Mouse (Mus musculus): Measurements from ENCODE around the gene C2cd5. TPM values are rescaled to one million over a fixed set of nuclear protein-coding genes. Genes with fewer than 3 reads are reported as not detected.
"Not testable (repeated sequence)": the region's sequence is repeated elsewhere in the genome, so short reads cannot be mapped to it uniquely, and the experiment has no call there.

C2cd5 gene
- polyA plus RNA-seq, 1 experiment from 2014 or later, result 22.0 TPM

GRCm38 (mm10) chr6:143141624-143142592 is 42.0 kb upstream of the C2cd5 start:
- 73% methylated on average over 10 of the region's 10 CpGs for WGBS
- not testable (repeated sequence) for ATAC-seq (replicated peaks; ENCODE audit: low FRiP score, low TSS enrichment, low read depth); H3K27ac ChIP-seq (ENCODE audit: low read depth)

DNA sequence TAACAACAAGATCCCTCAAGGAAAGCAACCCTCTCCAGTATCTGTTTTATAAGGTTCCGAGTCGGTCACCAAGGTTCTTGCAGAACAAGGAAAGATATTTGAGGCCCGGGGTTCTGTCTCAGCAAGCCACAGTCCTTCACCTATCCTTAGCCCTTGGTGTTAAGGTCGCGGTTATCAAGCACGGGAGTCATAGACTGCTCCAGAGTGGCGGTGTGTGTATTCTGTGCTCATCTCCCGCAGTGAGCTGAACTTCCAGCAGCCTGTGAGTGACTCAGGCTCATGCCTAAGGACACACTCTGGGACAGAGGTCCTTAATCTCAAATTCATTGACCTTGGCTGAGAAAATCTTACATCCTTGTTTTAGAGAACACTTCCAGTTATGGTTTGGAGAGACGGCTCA is 40.9 kb upstream of the C2cd5 start:
- Histone ChIP-seq H3K36me3 (ENCODE audit: control insufficient read depth, insufficient read depth, low read length) (no peaks in the 10 kb centered on the region), H3K4me3 (ENCODE audit: low read depth, low read length) (no peak overlapping the region), H3K9me3 (ENCODE audit: control insufficient read depth, low read length) (no peaks in the 10 kb centered on the region), H3K4me2 (ENCODE audit: low read length) (no peak overlapping the region), H3K27ac (ENCODE audit: low read depth) (no peak overlapping the region), H3K9ac (ENCODE audit: low read length) (no peak overlapping the region), H3K27me3 (replicated peaks; ENCODE audit: control insufficient read depth, insufficient read depth, low read length) (no peaks in the 10 kb centered on the region), H3K4me1 (replicated peaks; ENCODE audit: control insufficient read depth, insufficient read depth, low read length) (0 out of 2 replicates have a peak, but pooled peaks cover 8% of the 10 kb centered on the region)
- no peak for DNase-seq (ENCODE audit: low spot score)
- no peak for ATAC-seq (replicated peaks; ENCODE audit: low FRiP score, low TSS enrichment, low read depth)
- WGBS, result 88% methylated on average over 9 of the region's 9 CpGs

More at GRCm38 (mm10) chr6:143141624-143142592, 42.0 kb upstream of the C2cd5 start:
- not testable (repeated sequence) for H3K36me3 ChIP-seq (ENCODE audit: control insufficient read depth, insufficient read depth, low read length); H3K27me3 ChIP-seq (replicated peaks; ENCODE audit: control insufficient read depth, insufficient read depth, low read length); H3K9ac ChIP-seq (ENCODE audit: low read length); H3K4me2 ChIP-seq (ENCODE audit: low read length); H3K4me1 ChIP-seq (replicated peaks; ENCODE audit: control insufficient read depth, insufficient read depth, low read length); H3K4me3 ChIP-seq (ENCODE audit: low read depth, low read length); H3K9me3 ChIP-seq (ENCODE audit: control insufficient read depth, low read length); DNase-seq (ENCODE audit: low spot score)

DNA sequence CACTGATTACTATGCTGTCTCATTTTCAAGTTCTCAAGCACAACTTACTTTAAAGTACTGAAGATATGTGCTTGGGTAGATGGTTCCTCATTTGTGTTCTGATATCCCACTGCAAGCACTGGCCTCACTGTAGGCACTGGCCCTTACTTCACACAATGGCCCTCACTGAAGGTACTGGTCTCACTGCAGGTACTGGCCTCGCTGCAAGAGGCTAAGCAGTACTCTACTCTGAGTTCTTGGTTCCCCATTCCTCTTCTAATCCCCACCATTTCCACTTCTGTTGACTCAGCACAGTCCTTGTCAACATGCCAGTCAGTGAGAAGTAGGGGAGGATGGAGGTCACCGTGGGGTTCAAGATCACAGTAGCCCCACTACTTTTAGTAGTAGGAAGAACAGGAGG is 39.5 kb upstream of the C2cd5 start:
- whole genome bisulfite sequencing, result 82% methylated on average over 2 of the region's 2 CpGs
- DNase-seq (ENCODE audit: low spot score), result no peak

DNA sequence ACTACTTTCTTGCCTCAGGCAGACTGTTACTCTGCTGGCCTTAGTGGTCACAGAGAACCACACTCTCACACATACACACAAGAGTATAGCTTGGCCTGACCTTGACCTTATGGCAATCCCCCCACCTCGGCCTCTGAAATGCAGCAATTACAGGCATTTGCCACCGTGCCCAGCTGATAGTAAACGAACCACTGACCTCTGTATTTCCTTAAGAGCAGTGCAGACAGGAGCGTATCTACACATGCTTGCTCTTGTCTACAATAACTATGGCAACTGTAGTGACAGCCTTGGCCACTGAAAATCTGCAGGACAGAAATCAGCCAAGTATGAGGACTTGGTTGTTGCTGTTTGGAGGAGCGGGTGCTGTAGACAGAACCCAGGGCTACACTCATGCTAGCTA is 37.4 kb upstream of the C2cd5 start:
- Histone ChIP-seq H3K27ac (ENCODE audit: low read depth) (no peak overlapping the region), H3K9me3 (ENCODE audit: control insufficient read depth, low read length) (no peaks in the 10 kb centered on the region), H3K27me3 (replicated peaks; ENCODE audit: control insufficient read depth, insufficient read depth, low read length) (no peaks in the 10 kb centered on the region), H3K4me3 (ENCODE audit: low read depth, low read length) (no peak overlapping the region), H3K4me1 (replicated peaks; ENCODE audit: control insufficient read depth, insufficient read depth, low read length) (no peaks in the 10 kb centered on the region), H3K9ac (ENCODE audit: low read length) (no peak overlapping the region), H3K36me3 (ENCODE audit: control insufficient read depth, insufficient read depth, low read length) (no peaks in the 10 kb centered on the region), H3K4me2 (ENCODE audit: low read length) (no peak overlapping the region)
- WGBS, result 46% methylated on average over 5 of the region's 5 CpGs
- ATAC-seq (replicated peaks; ENCODE audit: low FRiP score, low TSS enrichment, low read depth) (no peak), DNase-seq (ENCODE audit: low spot score) (no peak)

More for the DNA sequence above, 39.5 kb upstream of the C2cd5 start:
- Histone ChIP-seq H3K27ac (ENCODE audit: low read depth) (no peak overlapping the region), H3K36me3 (ENCODE audit: control insufficient read depth, insufficient read depth, low read length) (no peaks in the 10 kb centered on the region), H3K4me2 (ENCODE audit: low read length) (no peak overlapping the region), H3K9ac (ENCODE audit: low read length) (no peak overlapping the region), H3K9me3 (ENCODE audit: control insufficient read depth, low read length) (no peaks in the 10 kb centered on the region), H3K4me1 (replicated peaks; ENCODE audit: control insufficient read depth, insufficient read depth, low read length) (0 out of 2 replicates have a peak, but pooled peaks cover 4% of the 10 kb centered on the region), H3K27me3 (replicated peaks; ENCODE audit: control insufficient read depth, insufficient read depth, low read length) (no peaks in the 10 kb centered on the region), H3K4me3 (ENCODE audit: low read depth, low read length) (no peak overlapping the region)
- ATAC-seq (replicated peaks; ENCODE audit: low FRiP score, low TSS enrichment, low read depth), result no peak

DNA sequence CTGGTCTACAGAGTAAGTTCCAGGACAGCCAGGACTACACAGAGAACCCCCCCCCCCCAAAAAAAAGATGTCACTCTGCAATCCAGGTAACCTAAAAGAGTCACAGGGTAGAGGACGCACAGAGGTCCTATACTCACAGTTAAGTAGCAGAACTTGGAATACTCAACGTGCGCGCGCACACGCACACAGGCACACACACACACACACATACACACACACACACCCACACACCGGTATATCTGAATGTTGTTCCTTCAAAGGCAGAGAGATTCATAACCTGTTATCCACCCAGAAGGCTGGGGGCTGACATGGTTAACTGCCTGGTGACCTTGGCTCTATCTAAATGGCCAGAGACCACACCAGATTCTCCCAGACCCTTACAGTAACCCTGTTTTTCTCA is 36.7 kb upstream of the C2cd5 start:
- DNase-seq (ENCODE audit: low spot score) (no peak), ATAC-seq (replicated peaks; ENCODE audit: low FRiP score, low TSS enrichment, low read depth) (no peak)
- no peak overlapping the region for H3K27ac ChIP-seq (ENCODE audit: low read depth)
- H3K4me3 ChIP-seq (ENCODE audit: low read depth, low read length), result no peak overlapping the region
- H3K4me2 ChIP-seq (ENCODE audit: low read length), result no peak overlapping the region
- no peaks in the 10 kb centered on the region for H3K36me3 ChIP-seq (ENCODE audit: control insufficient read depth, insufficient read depth, low read length)
- H3K27me3 ChIP-seq (replicated peaks; ENCODE audit: control insufficient read depth, insufficient read depth, low read length), result no peaks in the 10 kb centered on the region
- no peak overlapping the region for H3K9ac ChIP-seq (ENCODE audit: low read length)
- H3K9me3 ChIP-seq (ENCODE audit: control insufficient read depth, low read length), result no peaks in the 10 kb centered on the region
- no peaks in the 10 kb centered on the region for H3K4me1 ChIP-seq (replicated peaks; ENCODE audit: control insufficient read depth, insufficient read depth, low read length)
- 99% methylated on average over 7 of the region's 7 CpGs for WGBS

- Histone ChIP-seq H3K9me3 (ENCODE audit: control insufficient read depth, low read length) (peaks cover 7% of the 10 kb centered on the region; the same call in 1 of the 2 replicates), H3K9ac (ENCODE audit: low read length) (no peak overlapping the region), H3K36me3 (ENCODE audit: control insufficient read depth, insufficient read depth, low read length) (no peaks in the 10 kb centered on the region), H3K27me3 (replicated peaks; ENCODE audit: control insufficient read depth, insufficient read depth, low read length) (no peaks in the 10 kb centered on the region), H3K4me1 (replicated peaks; ENCODE audit: control insufficient read depth, insufficient read depth, low read length) (no peaks in the 10 kb centered on the region), H3K27ac (ENCODE audit: low read depth) (no peak overlapping the region), H3K4me3 (ENCODE audit: low read depth, low read length) (no peak overlapping the region), H3K4me2 (ENCODE audit: low read length) (no peak overlapping the region)
- WGBS, result 87% methylated on average over 13 of the region's 13 CpGs
- no peak for DNase-seq (ENCODE audit: low spot score)
- no peak for ATAC-seq (replicated peaks; ENCODE audit: low FRiP score, low TSS enrichment, low read depth)
These were observed 35.2 kb upstream of the C2cd5 start for GRCm38 (mm10) chr6:143135097-143135496.

GRCm38 (mm10) chr6:143133150-143133549 is 33.2 kb upstream of the C2cd5 start:
- no peaks in the 10 kb centered on the region for H3K36me3 ChIP-seq (ENCODE audit: control insufficient read depth, insufficient read depth, low read length)
- no peak for DNase-seq (ENCODE audit: low spot score)
- no peak overlapping the region for H3K4me2 ChIP-seq (ENCODE audit: low read length)
- no peak overlapping the region for H3K9ac ChIP-seq (ENCODE audit: low read length)
- no peaks in the 10 kb centered on the region for H3K4me1 ChIP-seq (replicated peaks; ENCODE audit: control insufficient read depth, insufficient read depth, low read length)
- no peak overlapping the region for H3K27ac ChIP-seq (ENCODE audit: low read depth)
- no peak for ATAC-seq (replicated peaks; ENCODE audit: low FRiP score, low TSS enrichment, low read depth)
- peaks cover 7% of the 10 kb centered on the region; the same call in 1 of the 2 replicates for H3K9me3 ChIP-seq (ENCODE audit: control insufficient read depth, low read length)
- H3K27me3 ChIP-seq (replicated peaks; ENCODE audit: control insufficient read depth, insufficient read depth, low read length), result no peaks in the 10 kb centered on the region
- 86% methylated on average over 2 of the region's 2 CpGs for WGBS
- no peak overlapping the region for H3K4me3 ChIP-seq (ENCODE audit: low read depth, low read length)

DNA sequence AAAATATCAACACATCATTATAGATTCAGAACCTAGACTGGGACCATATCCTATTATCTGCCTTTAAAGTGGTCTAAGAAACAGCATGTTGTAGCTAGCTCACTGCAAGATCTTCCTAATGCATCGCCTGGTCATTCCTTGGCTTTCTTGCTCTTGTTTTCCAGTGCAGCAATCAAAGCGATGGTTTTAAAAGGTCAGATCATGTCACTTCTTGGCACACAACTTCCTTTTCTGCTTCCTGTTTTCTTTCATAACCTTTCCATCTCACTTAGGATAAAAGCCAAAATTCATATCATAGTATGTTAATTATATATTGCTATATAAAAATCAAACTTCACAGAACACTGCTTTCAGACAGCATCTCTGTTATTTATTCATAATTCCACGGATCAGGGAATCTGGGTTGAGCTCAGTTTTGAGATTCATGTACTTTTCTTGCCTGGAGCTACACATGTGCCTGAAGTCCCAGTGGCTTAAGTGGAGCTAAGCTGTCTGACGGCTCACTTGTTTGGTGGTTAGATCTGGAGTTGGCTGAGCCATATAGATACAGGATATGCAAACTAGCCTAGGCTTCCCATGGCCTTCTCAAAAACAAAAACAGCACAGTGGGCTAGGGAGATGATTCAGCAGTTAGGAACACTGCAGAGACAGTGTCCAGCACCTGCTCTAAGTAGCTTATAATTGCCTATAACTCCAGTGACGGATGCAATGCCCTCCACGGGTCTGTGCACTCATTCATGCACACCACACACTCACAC is 32.1 kb upstream of the C2cd5 start:
- Histone ChIP-seq H3K27me3 (replicated peaks; ENCODE audit: control insufficient read depth, insufficient read depth, low read length) (no peaks in the 10 kb centered on the region), H3K4me2 (ENCODE audit: low read length) (no peak overlapping the region), H3K9ac (ENCODE audit: low read length) (no peak overlapping the region), H3K9me3 (ENCODE audit: control insufficient read depth, low read length) (peaks cover 7% of the 10 kb centered on the region; the same call in 1 of the 2 replicates), H3K36me3 (ENCODE audit: control insufficient read depth, insufficient read depth, low read length) (no peaks in the 10 kb centered on the region), H3K4me3 (ENCODE audit: low read depth, low read length) (no peak overlapping the region), H3K4me1 (replicated peaks; ENCODE audit: control insufficient read depth, insufficient read depth, low read length) (no peaks in the 10 kb centered on the region), H3K27ac (ENCODE audit: low read depth) (no peak overlapping the region)
- WGBS, result 75% methylated on average over 6 of the region's 6 CpGs
- ATAC-seq (replicated peaks; ENCODE audit: low FRiP score, low TSS enrichment, low read depth), result no peak
- no peak for DNase-seq (ENCODE audit: low spot score)

Data from intestine, embryonic 14.5 days (tissue).